Mouse (Mus musculus): ENCODE results near the gene Gstp2.
"Not testable (repeated sequence)": the region's sequence is repeated elsewhere in the genome, so short reads cannot be mapped to it uniquely, and the experiment has no call there.

Gstp2 gene

GRCm38 (mm10) chr19:4070311-4070710, 24.5 kb upstream of the Gstp2 start:
- DNase-seq (ENCODE audit: low read depth): no peak

- DNase-seq (ENCODE audit: low read depth): no peak
These were observed 23.0 kb upstream of the Gstp2 start for GRCm38 (mm10) chr19:4068717-4069410.

- DNase-seq (ENCODE audit: low read depth): not testable (repeated sequence)
These were observed 22.4 kb upstream of the Gstp2 start for GRCm38 (mm10) chr19:4068242-4068641.

GRCm38 (mm10) chr19:4066877-4067276, 21.1 kb upstream of the Gstp2 start:
- no peak for DNase-seq (ENCODE audit: low read depth)

- DNase-seq (ENCODE audit: low read depth): no peak
These were observed 20.5 kb upstream of the Gstp2 start for GRCm38 (mm10) chr19:4066280-4066679.

- DNase-seq (ENCODE audit: low read depth): not testable (repeated sequence)
These were observed 18.7 kb upstream of the Gstp2 start for GRCm38 (mm10) chr19:4064501-4064900.

- DNase-seq (ENCODE audit: low read depth): not testable (repeated sequence)
These were observed 17.5 kb upstream of the Gstp2 start for GRCm38 (mm10) chr19:4063357-4063756.

- DNase-seq (ENCODE audit: low read depth): no peak
These were observed 15.2 kb upstream of the Gstp2 start for GRCm38 (mm10) chr19:4060899-4061465.

GRCm38 (mm10) chr19:4060044-4060898, 14.4 kb upstream of the Gstp2 start:
- DNase-seq (ENCODE audit: low read depth): not testable (repeated sequence)

- peak; percentile 63 for DNase-seq (ENCODE audit: low read depth)
These were observed 13.4 kb upstream of the Gstp2 start, which contains the start of gene Gstp3 for GRCm38 (mm10) chr19:4059069-4059740. Gstp3 (minus strand) TSS chr19:4059569.

- DNase-seq (ENCODE audit: low read depth): no peak
These were observed 12.8 kb upstream of the Gstp2 start for GRCm38 (mm10) chr19:4058581-4058980.

- DNase-seq (ENCODE audit: low read depth): no peak
These were observed 12.1 kb upstream of the Gstp2 start for GRCm38 (mm10) chr19:4057962-4058361.

- DNase-seq (ENCODE audit: low read depth): no peak
These were observed 11.6 kb upstream of the Gstp2 start for GRCm38 (mm10) chr19:4057389-4057788.

GRCm38 (mm10) chr19:4056727-4057126, 10.9 kb upstream of the Gstp2 start:
- DNase-seq (ENCODE audit: low read depth): no peak

- no peak for DNase-seq (ENCODE audit: low read depth)
These were observed 10.3 kb upstream of the Gstp2 start for GRCm38 (mm10) chr19:4055947-4056693.

- DNase-seq (ENCODE audit: low read depth): no peak
These were observed 9.6 kb upstream of the Gstp2 start for GRCm38 (mm10) chr19:4055216-4055946.

GRCm38 (mm10) chr19:4054613-4055012, 8.8 kb upstream of the Gstp2 start:
- no peak for DNase-seq (ENCODE audit: low read depth)

GRCm38 (mm10) chr19:4052516-4053030, 6.8 kb upstream of the Gstp2 start:
- no peak for DNase-seq (ENCODE audit: low read depth)

GRCm38 (mm10) chr19:4051741-4052515, 6.1 kb upstream of the Gstp2 start:
- no peak for DNase-seq (ENCODE audit: low read depth)

- no peak for DNase-seq (ENCODE audit: low read depth)
These were observed 5.2 kb upstream of the Gstp2 start for GRCm38 (mm10) chr19:4051016-4051415.
